Mouse (Mus musculus) gastrocnemius, postnatal 25 days (tissue): ENCODE data around the gene Pde1b. TPM values are rescaled to one million over a fixed set of nuclear protein-coding genes. Genes with fewer than 3 reads are reported as not detected.
A peak's percentile ranks its signal among the peaks of the same experiment; 100 is the strongest.

Experiments used
- DNase-seq: peaks from one replicate; pipeline ENCODE4 v3.0.0; 2022
- long read RNA-seq, 2 experiments: library from polyadenylated mRNA; stranded (forward); transcript quantifications; one replicate each; pipeline ENCODE4 v2.0.0; 2021
- total RNA-seq, 2 experiments: library from RNA; stranded (reverse); gene quantifications; 1 replicate in 1 of 2; 2 replicates in 1 of 2; pipeline ENCODE4 v1.2.3; 2021

Pde1b gene
- under 1 TPM; 0.54 to 0.64 TPM for total RNA-seq
- long read RNA-seq, experiment 1, partial matches to known transcripts: 0 of 1 reads
- long read RNA-seq, experiment 1, other reads (novel, unspliced or antisense): 1 of 1 reads
- long read RNA-seq, experiment 2: 0 reads

GRCm38 (mm10) chr15:103502435-103503250 lies at the start of gene Pde1b:
TSS of gene Pde1b (plus strand) at chr15:103503034.
- peak; percentile 66 for DNase-seq

- peak; percentile 46 for DNase-seq
Observed at GRCm38 (mm10) chr15:103453551-103454218, 49.1 kb upstream of the Pde1b start, which contains the start of gene Nckap1l. TSS of gene Nckap1l (plus strand) at chr15:103453794.

DNA sequence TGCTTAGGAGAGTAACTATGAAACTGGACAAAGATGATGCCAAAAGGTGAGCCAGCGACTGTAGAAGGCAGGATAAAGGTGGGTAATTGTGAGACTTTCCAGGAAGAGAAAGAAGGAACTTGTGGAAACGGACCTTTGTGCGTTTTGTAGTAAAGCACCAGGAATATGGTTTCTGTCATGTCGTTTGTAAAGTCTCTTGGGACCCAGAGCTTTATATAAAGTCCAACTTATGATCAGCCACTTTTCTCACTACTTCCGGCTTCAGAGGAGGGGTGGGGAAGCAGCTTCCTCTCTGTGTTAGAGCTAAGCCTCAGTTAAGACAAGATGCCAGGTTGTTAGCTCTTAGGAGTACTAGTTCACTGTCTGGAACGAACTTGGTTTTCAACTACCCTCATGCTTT lies 48.4 kb upstream of the Pde1b start:
- DNase-seq: no peak

- peak; percentile 19 for DNase-seq
Observed at GRCm38 (mm10) chr15:103462539-103463261, 40.1 kb upstream of the Pde1b start.

DNA sequence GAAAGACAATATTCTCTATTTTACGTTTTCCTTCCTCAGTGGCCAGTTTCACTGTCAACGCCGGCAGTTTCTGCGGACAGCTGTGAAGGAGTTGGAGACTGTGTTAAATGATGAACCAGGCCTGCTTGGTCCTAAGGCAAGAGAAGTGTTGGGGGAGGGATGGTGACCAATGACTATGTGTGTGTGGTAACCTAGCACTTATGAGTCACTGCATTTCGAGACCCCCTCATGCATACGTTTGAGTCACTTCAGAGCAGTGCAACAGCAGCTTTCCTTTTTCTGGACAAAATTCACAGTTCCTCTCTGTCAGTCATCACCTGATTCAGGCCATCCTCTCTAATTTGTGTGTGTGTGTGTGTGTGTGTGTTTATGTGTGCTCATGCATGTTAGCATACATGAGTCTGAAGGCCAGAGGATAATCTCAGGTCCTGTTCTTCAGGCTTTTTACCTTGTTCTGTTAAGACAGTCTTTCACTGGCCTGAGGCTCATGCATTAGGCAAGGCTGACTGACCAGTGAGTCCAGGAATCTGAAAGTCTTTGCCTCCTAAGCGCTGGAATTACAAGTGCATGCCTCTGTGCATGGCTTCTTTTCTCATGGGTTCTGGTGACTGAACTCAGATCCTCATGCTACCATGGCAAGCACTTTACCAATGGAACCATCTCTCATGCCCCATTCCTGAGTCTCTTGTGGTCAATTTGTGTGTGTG lies 31.2 kb upstream of the Pde1b start:
- DNase-seq: no peak

DNA sequence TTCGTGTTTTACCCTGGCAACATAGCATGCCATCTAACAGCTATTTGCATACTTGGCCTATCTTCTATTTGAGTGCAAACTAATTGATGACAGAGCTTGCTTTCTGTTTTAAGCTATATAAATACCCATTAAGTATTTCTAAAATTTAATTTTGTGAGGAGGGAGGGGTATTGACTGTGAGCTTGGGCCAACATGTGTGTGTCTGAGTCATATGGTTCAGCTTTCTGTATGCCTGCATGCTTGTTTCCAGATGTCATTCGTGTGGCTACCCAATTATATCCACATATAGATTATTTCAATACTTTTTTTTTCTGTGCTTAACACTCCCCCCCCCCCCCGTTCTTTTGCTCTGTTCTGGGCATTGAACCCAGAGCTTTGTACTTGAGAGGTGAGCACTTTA lies 30.6 kb upstream of the Pde1b start:
- no peak for DNase-seq

DNA sequence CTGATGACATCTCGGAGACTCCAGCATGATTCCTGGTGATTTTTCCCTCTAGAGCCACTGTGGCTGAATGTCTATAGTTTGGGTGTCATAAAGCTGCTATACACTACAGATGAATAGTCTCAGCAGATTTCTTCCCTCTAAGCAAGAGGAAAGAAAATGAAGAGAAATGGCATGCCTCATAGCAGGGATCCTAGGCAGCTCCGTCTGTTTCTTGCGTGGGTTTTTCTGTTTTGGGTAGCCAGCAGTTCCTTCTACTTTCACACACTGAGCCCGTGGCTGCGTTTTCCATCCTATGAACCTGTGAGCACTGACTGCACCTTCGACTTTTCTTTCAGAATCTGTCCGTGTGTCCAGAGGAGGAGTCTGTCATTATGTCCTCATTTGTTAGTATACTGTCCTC lies 29.7 kb upstream of the Pde1b start:
- no peak for DNase-seq

DNA sequence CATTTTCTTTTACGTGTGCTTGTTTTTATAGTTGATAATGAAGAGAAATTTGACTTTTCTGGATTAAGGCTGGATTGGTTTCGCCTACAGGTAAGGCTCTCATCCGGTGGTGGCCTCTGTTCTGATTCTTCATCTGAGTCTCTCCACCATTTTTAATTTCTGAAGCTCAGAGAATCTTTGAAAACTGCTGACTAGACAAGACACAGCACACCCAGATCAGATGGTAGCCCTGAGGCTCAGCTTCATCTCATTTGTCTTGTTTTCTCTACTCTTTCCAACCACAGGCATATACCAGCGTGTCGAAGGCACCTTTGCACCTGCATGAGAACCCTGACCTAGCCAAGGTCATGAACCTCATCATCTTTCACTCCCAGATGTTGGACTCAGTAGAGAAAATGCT lies 29.1 kb upstream of the Pde1b start:
- no peak for DNase-seq

DNA sequence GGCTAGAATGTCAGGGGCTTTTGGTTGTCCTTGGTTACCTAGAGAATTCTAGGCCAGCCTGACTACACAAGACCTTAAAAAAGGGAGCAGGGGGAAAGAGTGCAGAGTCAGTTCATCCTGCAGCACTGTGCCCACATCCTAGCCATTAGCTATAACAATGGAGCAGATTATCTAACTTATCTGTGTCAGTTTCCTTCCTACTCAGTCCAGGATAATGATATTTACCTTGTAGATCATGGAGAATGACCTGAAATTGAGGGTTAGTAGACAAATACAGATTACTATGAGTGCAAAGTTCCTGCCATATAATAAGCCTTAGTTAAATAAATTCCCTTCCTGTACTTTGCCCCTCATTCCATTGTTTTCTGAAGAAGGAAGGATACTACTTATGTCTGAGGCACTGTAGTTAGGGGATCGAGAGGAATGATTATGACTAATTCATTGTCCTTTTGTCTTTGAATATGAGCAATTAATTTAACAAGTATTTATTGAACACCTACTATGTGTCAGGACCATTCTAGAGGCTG lies 23.7 kb upstream of the Pde1b start:
- no peak for DNase-seq

GRCm38 (mm10) chr15:103480129-103480528 lies 22.7 kb upstream of the Pde1b start:
- no peak for DNase-seq

DNA sequence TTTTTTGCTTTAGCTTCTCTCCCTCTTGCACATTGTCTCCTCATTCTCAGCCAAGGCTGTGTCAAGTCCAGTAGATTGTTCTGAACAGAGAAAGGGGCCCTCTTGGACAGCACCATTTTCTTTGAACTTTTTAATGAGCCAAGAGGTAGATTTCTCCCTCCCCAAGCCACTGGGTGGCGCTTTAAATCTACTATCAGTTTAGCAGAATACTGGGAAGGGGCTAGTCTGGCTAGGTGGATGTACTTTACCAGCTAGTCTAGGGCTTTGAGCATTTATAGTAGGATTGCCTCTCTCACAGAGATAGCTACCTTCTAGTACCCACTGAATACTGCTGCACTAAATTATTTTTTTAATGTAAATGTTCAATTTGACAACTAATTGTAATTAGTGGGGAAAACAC lies 20.3 kb upstream of the Pde1b start:
- DNase-seq: no peak

DNA sequence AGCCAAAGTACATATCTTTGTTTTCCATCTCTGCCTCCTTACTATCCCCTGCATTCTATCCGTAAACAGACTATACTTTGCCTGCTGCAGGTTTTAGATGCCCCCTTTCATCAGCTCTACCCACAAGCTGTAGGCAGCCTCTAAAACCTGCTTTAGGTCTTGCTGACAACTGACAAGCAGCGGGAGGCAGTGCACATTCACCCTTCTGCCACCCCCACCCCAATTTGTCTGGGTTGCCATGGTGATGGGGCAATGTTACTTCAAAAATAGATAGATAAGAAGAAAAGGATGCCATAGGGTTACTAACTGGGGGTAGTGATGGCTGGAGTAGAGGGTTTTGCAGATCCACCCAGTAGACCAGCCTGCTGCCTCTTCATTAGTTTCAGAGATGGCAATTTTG lies 18.3 kb upstream of the Pde1b start:
- no peak for DNase-seq

- DNase-seq: no peak
Observed at GRCm38 (mm10) chr15:103485106-103485505, 17.7 kb upstream of the Pde1b start.

DNA sequence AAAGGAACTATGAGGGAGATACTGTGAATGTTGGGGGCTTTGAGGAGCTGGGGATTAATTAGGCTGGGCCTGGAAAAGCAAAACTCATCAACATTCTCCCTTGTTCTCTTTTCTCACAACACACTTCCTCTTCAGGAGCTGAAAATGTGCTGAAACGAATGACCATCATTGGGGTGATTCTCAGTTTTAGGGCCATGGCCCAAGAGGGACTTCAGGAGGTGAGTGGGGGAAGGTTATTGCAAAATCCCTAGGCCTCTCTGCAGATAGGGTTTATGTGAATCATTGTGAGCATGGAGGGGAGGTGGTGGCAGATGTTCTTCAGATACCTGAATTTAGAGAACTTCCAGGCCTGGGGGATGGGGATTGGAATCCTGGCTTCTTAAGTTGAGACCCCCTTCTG lies 16.2 kb upstream of the Pde1b start:
- DNase-seq: no peak

DNA sequence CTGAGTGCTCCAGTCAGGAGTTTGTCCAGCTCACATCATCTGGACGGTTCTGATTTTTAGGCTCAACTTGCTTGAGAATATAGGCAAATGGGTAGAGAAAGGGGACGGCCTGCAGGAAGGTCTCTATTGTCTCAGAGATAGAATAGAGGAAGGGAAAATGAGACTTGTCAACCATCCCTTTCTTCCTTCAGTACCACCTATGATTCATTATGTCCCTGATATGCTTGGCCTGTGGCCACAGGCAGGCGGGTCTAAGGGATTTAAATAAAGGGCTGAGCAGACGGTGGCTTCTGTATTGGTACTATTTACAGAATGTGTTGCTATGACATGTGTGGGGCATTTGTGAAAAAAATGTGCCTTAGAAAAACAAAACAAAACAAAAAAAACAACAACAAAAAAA lies 14.5 kb upstream of the Pde1b start:
- no peak for DNase-seq

DNA sequence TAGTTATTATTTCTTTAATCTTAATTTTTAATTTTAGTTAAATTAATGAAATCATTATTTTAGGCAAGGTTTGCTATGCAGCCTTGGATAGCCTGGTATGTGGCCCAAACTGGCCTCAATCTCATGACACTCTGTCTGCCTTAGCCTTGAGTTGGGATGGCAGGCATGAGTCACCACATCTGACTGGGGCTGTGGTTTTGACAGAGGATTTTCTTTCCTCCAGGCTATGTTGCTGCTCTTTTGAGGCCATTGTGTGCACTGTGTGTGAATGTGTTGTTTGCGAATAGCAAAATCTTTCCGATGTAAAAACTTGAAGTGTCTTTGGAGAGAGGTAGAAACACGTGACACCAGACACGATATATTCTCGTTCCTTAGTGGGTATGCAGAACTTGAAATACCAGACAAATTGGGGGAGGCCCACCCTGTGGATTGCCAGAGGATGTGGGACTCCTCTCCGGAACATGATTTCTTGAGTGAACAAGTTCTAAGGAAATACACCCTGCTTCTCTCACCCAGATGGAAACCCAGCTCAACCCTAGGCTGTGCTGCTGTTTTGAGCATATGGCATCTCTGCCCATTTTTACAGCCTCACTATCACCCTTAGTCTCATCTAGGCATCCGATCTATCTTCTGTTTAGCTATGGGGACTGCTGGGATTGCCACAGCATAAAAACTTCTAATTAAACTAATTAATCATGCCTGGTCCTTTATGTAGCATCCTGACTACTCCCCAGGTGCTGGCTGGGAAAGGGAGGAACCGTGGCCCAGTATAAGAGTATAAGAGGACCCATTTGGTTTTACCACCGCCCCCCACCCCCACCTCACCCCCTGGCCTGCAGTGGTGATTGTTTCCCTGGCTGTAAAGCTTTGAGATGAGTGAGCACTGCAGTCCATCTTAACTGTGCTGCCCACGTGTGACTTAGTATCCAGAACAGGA lies 6.4 kb upstream of the Pde1b start:
- no peak for DNase-seq

DNA sequence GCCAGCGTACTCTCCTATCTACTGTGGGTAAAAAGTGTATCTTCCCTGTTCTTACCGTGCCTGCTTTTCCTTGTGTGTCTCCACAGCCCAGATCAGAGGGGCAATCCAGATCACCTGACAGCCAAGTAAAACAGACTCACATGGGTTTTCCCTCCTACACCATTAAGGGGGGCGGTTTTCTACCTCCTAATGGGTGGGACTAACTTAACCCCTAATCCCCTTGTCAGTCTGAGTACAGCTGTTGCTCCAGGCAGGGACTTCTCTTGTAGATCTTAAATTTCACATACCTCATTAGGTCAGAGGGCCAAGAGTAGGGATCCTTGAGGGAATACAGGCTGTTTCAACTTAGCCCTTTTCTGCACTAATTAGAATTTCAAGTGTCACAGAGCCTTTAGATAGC lies 4.7 kb upstream of the Pde1b start:
- DNase-seq: no peak

GRCm38 (mm10) chr15:103500723-103501122 lies 2.1 kb upstream of the Pde1b start:
- no peak for DNase-seq

DNA sequence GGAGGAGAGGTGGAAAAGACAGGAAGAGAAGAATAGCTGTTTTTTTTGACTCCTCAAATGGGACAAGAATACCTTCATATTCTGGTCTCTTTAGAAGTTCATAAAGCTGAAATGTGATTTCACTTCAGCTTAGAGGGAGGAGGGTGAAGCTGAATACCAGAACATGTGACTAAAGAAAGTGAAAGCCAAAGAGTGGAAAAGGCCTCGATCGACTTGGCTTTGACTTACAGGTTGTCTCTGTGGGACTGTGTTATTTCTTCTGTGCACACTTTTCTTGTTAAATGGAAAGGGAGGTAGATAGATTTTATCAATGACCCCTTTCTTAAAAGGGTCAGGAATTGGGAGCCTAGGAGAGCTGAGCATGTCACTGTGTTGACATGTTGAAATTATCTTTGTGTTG lies 1.6 kb upstream of the Pde1b start:
- no peak for DNase-seq

- DNase-seq: no peak
Observed at GRCm38 (mm10) chr15:103503251-103503600, 392 bp downstream of the Pde1b start.

DNA sequence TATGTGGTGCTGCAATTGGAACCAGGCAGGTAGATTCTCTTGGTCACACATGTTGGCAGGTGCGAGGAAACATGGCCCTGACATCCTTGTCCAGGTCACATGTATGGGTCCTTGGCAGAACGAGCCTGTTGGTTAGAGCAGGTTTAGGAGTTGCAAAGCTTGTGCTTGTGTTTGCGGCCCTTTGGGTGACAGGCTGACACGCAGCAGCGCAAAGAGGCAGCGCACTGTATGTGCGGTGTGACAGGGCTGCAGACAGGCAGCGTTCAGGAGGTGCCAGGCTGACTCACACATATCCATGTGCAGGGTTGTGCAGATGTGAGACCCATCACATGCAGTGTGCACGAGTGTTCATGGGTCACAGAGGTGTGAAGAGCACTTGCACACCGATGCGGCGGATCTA lies 826 bp downstream of the Pde1b start:
- no peak for DNase-seq
